Mouse (Mus musculus) embryo, embryonic 11 days (tissue): ENCODE results near the gene Tmem238.
"Not testable (repeated sequence)": the region's sequence is repeated elsewhere in the genome, so short reads cannot be mapped to it uniquely, and the experiment has no call there.

Experiments
- DNase-seq: peaks from one replicate; pipeline ENCODE4 v3.0.0-alpha.2; 2015

Gene Tmem238

GRCm38 (mm10) chr7:4789436-4789935 is at the start of gene Tmem238:
Gene Tmem238 (minus strand): TSS chr7:4789656.
- DNase-seq, result no peak

- DNase-seq, result no peak
These were observed 48.2 kb upstream of the Tmem238 start for GRCm38 (mm10) chr7:4837639-4838038.

GRCm38 (mm10) chr7:4836351-4836792 is 46.9 kb upstream of the Tmem238 start:
- DNase-seq, result peak; percentile 76

GRCm38 (mm10) chr7:4835631-4836327 is 46.3 kb upstream of the Tmem238 start:
- DNase-seq, result peak; percentile 13

- DNase-seq, result peak; percentile 32
These were observed 41.0 kb upstream of the Tmem238 start for GRCm38 (mm10) chr7:4830476-4830875.

- DNase-seq, result no peak
These were observed 35.9 kb upstream of the Tmem238 start for GRCm38 (mm10) chr7:4825365-4825764.

- DNase-seq, result no peak
These were observed 32.9 kb upstream of the Tmem238 start for GRCm38 (mm10) chr7:4822162-4822907.

- no peak for DNase-seq
These were observed 32.2 kb upstream of the Tmem238 start for GRCm38 (mm10) chr7:4821690-4822089.

GRCm38 (mm10) chr7:4820925-4821324 is 31.5 kb upstream of the Tmem238 start:
- not testable (repeated sequence) for DNase-seq

GRCm38 (mm10) chr7:4816559-4816958 is 27.1 kb upstream of the Tmem238 start:
- no peak for DNase-seq

GRCm38 (mm10) chr7:4813105-4813791 is 23.8 kb upstream of the Tmem238 start:
- DNase-seq, result no peak

GRCm38 (mm10) chr7:4812303-4813104 is 23.0 kb upstream of the Tmem238 start, which contains the start of gene Ube2s:
Gene Ube2s (minus strand): TSS chr7:4812590.
- DNase-seq, result peak; percentile 100

GRCm38 (mm10) chr7:4811842-4812302 is 22.4 kb upstream of the Tmem238 start:
- peak; percentile 50 for DNase-seq

GRCm38 (mm10) chr7:4811131-4811530 is 21.7 kb upstream of the Tmem238 start:
- not testable (repeated sequence) for DNase-seq

GRCm38 (mm10) chr7:4806716-4807115 is 17.3 kb upstream of the Tmem238 start:
- peak; percentile 54 for DNase-seq

GRCm38 (mm10) chr7:4802247-4802646 is 12.8 kb upstream of the Tmem238 start:
- DNase-seq, result no peak

- peak; percentile 44 for DNase-seq
These were observed 6.4 kb upstream of the Tmem238 start for GRCm38 (mm10) chr7:4795767-4796433.

GRCm38 (mm10) chr7:4794631-4795168 is 5.2 kb upstream of the Tmem238 start:
- no peak for DNase-seq

GRCm38 (mm10) chr7:4793674-4794073 is 4.2 kb upstream of the Tmem238 start:
- no peak for DNase-seq

GRCm38 (mm10) chr7:4793248-4793647 is 3.8 kb upstream of the Tmem238 start:
- not testable (repeated sequence) for DNase-seq
